Mouse (Mus musculus) cortical plate, adult 2 months (tissue): ENCODE results near the gene Utp18. TPM values are rescaled to one million over a fixed set of nuclear protein-coding genes. Genes with fewer than 3 reads are reported as not detected.

ENCODE experiments used
- H3K27ac ChIP-seq: fragments of 200-500 bp; 2 replicates; pipeline ENCODE4 v1.5.1; 2012; ENCODE audit warnings: low read length, control low read depth, inconsistent platforms; ENCODE audit not compliant: insufficient read depth
- H3K4me1 ChIP-seq: fragments of 200-500 bp; 2 replicates; pipeline ENCODE4 v1.6.1; 2011; ENCODE audit warnings: low read length; ENCODE audit not compliant: control insufficient read depth, insufficient read depth
- H3K4me3 ChIP-seq: fragments of 200-500 bp; 2 replicates; pipeline ENCODE4 v1.5.1; 2011; ENCODE audit warnings: mild to moderate bottlenecking, low read length, control low read depth; ENCODE audit not compliant: insufficient read depth
- CTCF ChIP-seq: fragments of 200-500 bp; IDR thresholded peaks from 2 replicates; pipeline ENCODE4 v1.5.1; 2011; ENCODE audit warnings: mild to moderate bottlenecking, control low read depth, low read length; ENCODE audit not compliant: insufficient read depth; ENCODE audit errors: extremely low read depth
- POLR2A ChIP-seq: fragments of 200-500 bp; IDR thresholded peaks from 2 replicates; pipeline ENCODE4 v1.6.1; 2011; ENCODE audit warnings: mild to moderate bottlenecking, low read length, control low read depth; ENCODE audit not compliant: insufficient read depth; ENCODE audit errors: extremely low read depth
- polyA plus RNA-seq: library from polyadenylated mRNA; depleted of rRNA; stranded (reverse); fragments of >200 nt; gene quantifications from 2 replicates; pipeline ENCODE4 v1.2.3, GENCODE M21; 2012

Gene Utp18
- polyA plus RNA-seq, 1 experiment: 12.4 TPM

GRCm38 (mm10) chr11:93884901-93885571 lies 530 bp downstream of the Utp18 start:
- peak overlapping the region; percentile 65 for H3K27ac ChIP-seq
- peaks cover 9% of the 10 kb centered on the region for H3K4me1 ChIP-seq
- TF ChIP-seq POLR2A (no peak; the same call in 1 of the 2 replicates), CTCF (no peak)
- peak overlapping the region; percentile 89 for H3K4me3 ChIP-seq

GRCm38 (mm10) chr11:93884068-93884467 lies 1.5 kb downstream of the Utp18 start:
- Histone ChIP-seq H3K4me1 (peaks cover 9% of the 10 kb centered on the region), H3K27ac (no peak overlapping the region), H3K4me3 (peak overlapping the region; percentile 89)
- TF ChIP-seq CTCF (no peak), POLR2A (no peak)

- H3K27ac ChIP-seq: no peak overlapping the region
- TF ChIP-seq POLR2A (no peak), CTCF (no peak)
- no peak overlapping the region for H3K4me3 ChIP-seq
- no peaks in the 10 kb centered on the region for H3K4me1 ChIP-seq
Measured at GRCm38 (mm10) chr11:93862638-93863037, 22.9 kb downstream of the Utp18 start.

- TF ChIP-seq POLR2A: no peak
- Histone ChIP-seq H3K4me1 (no peaks in the 10 kb centered on the region), H3K4me3 (no peak overlapping the region), H3K27ac (no peak overlapping the region)
Measured at GRCm38 (mm10) chr11:93862045-93862623, 23.4 kb downstream of the Utp18 start.

GRCm38 (mm10) chr11:93861193-93861592 lies 24.4 kb downstream of the Utp18 start:
- no peaks in the 10 kb centered on the region for H3K4me1 ChIP-seq
- no peak for TF ChIP-seq CTCF
- no peak for TF ChIP-seq POLR2A
- H3K27ac ChIP-seq: no peak overlapping the region
- H3K4me3 ChIP-seq: no peak overlapping the region

GRCm38 (mm10) chr11:93860540-93861172 lies 24.9 kb downstream of the Utp18 start:
- Histone ChIP-seq H3K4me3 (no peak overlapping the region), H3K27ac (no peak overlapping the region), H3K4me1 (no peaks in the 10 kb centered on the region)
- no peak for TF ChIP-seq CTCF
- TF ChIP-seq POLR2A: no peak

GRCm38 (mm10) chr11:93856284-93856955 lies 29.1 kb downstream of the Utp18 start:
- Histone ChIP-seq H3K27ac (no peak overlapping the region), H3K4me3 (no peak overlapping the region), H3K4me1 (peaks cover 1% of the 10 kb centered on the region)
- TF ChIP-seq POLR2A (no peak), CTCF (peak; percentile 83)

- TF ChIP-seq POLR2A (no peak), CTCF (no peak)
- no peak overlapping the region for H3K4me3 ChIP-seq
- H3K27ac ChIP-seq: no peak overlapping the region
- H3K4me1 ChIP-seq: peaks cover 1% of the 10 kb centered on the region
Measured at GRCm38 (mm10) chr11:93852546-93852945, 33.0 kb downstream of the Utp18 start.

GRCm38 (mm10) chr11:93847342-93847741 lies 38.2 kb downstream of the Utp18 start:
- Histone ChIP-seq H3K4me3 (no peak overlapping the region), H3K27ac (no peak overlapping the region), H3K4me1 (peaks cover 1% of the 10 kb centered on the region; the same call in 1 of the 2 replicates)
- no peak for TF ChIP-seq CTCF
- no peak for TF ChIP-seq POLR2A

- H3K4me1 ChIP-seq: no peaks in the 10 kb centered on the region
- no peak overlapping the region for H3K27ac ChIP-seq
- H3K4me3 ChIP-seq: no peak overlapping the region
- TF ChIP-seq POLR2A (no peak), CTCF (no peak)
Measured at GRCm38 (mm10) chr11:93835800-93836199, 49.8 kb downstream of the Utp18 start.
